Mouse (Mus musculus) MEL (cell line): Measurements from ENCODE around the gene Rbp2. TPM values are rescaled to one million over a fixed set of nuclear protein-coding genes. Genes with fewer than 3 reads are reported as not detected.

Experiments
- DNase-seq: peaks from one replicate; pipeline ENCODE4 v3.0.0; 2011; ENCODE audit warnings: low read depth, low spot score
- H3K27ac ChIP-seq: 2 replicates; pipeline ENCODE4 v1.5.1; 2012; ENCODE audit warnings: low read depth, mild to moderate bottlenecking, control low read depth, low read length, moderate library complexity; ENCODE audit not compliant: control insufficient read depth
- H3K27me3 ChIP-seq, 2 experiments: fragments of 150-350 bp in 1 of 2; sonication (generic) in 1 of 2; 2 replicates each; pipeline ENCODE4 v1.6.1; 2012; ENCODE audit warnings: low read length in 2 of 2, mild to moderate bottlenecking in 2 of 2, improper control_type of control experiment in 1 of 2, moderate library complexity in 1 of 2; ENCODE audit not compliant: insufficient read depth in 2 of 2, control insufficient read depth in 1 of 2
- H3K36me3 ChIP-seq, 2 experiments: 2 replicates each; pipeline ENCODE4 v1.6.1; 2012 to 2014; ENCODE audit warnings: low read length in 2 of 2, improper control_type of control experiment in 1 of 2, inconsistent platforms in 1 of 2, mild to moderate bottlenecking in 1 of 2; ENCODE audit not compliant: insufficient read depth in 2 of 2, control insufficient read depth in 1 of 2
- H3K4me1 ChIP-seq, 2 experiments: fragments of 150-350 bp in 1 of 2; sonication (generic) in 1 of 2; 2 replicates each; pipeline ENCODE4 v1.6.1; 2012; ENCODE audit warnings: low read length in 2 of 2, improper control_type of control experiment in 1 of 2, mild to moderate bottlenecking in 1 of 2; ENCODE audit not compliant: insufficient read depth in 2 of 2, control insufficient read depth in 1 of 2
- H3K4me3 ChIP-seq, 2 experiments: fragments of 150-350 bp in 1 of 2; sonication (generic) in 1 of 2; 2 replicates each; pipeline ENCODE4 v1.5.1; 2012; ENCODE audit warnings: low read depth in 2 of 2, low read length in 2 of 2, mild to moderate bottlenecking in 2 of 2, moderate library complexity in 2 of 2, control low read depth in 1 of 2, improper control_type of control experiment in 1 of 2; ENCODE audit not compliant: control insufficient read depth in 1 of 2, insufficient read depth in 1 of 2
- H3K79me2 ChIP-seq: 2 replicates; pipeline ENCODE4 v1.6.1; 2012; ENCODE audit warnings: mild to moderate bottlenecking, low read length, moderate library complexity; ENCODE audit not compliant: control insufficient read depth, poor library complexity, insufficient read depth
- H3K9ac ChIP-seq: 2 replicates; pipeline ENCODE4 v1.6.1; 2012; ENCODE audit warnings: low read depth, mild to moderate bottlenecking, control low read depth, low read length, moderate library complexity; ENCODE audit not compliant: control insufficient read depth, poor library complexity, severe bottlenecking
- H3K9me3 ChIP-seq: fragments of 150-350 bp; sonication (generic); replicated peaks from 2 replicates; pipeline ENCODE4 v1.6.1; 2012; ENCODE audit warnings: mild to moderate bottlenecking, low read length, improper control_type of control experiment, moderate library complexity; ENCODE audit not compliant: insufficient read depth
- CHD2 ChIP-seq: IDR thresholded peaks from 2 replicates; pipeline ENCODE4 v1.6.1; 2011; ENCODE audit warnings: low read length, improper control_type of control experiment
- CTCF ChIP-seq, 3 experiments: IDR thresholded peaks in 2 of 3; conservative IDR thresholded peaks in 1 of 3; 2 replicates each; pipeline ENCODE4 v1.5.1; 2011 to 2012; ENCODE audit warnings: low read length in 3 of 3, low read depth in 2 of 3, mild to moderate bottlenecking in 2 of 3, improper control_type of control experiment in 1 of 3, inconsistent platforms in 1 of 3, mixed read lengths in 1 of 3, moderate library complexity in 1 of 3; ENCODE audit not compliant: control insufficient read depth in 1 of 3, insufficient read depth in 1 of 3, poor library complexity in 1 of 3, severe bottlenecking in 1 of 3
- EP300 ChIP-seq, 2 experiments: IDR thresholded peaks; 2 replicates each; pipeline ENCODE4 v1.6.1; 2011; ENCODE audit warnings: improper control_type of control experiment in 2 of 2, low read length in 2 of 2, low read depth in 1 of 2, mild to moderate bottlenecking in 1 of 2
- JUND ChIP-seq: IDR thresholded peaks from 2 replicates; pipeline ENCODE4 v1.6.1; 2011; ENCODE audit warnings: low read depth, mild to moderate bottlenecking, improper control_type of control experiment, low read length
- MAFK ChIP-seq: IDR thresholded peaks from 2 replicates; pipeline ENCODE4 v1.6.1; 2011; ENCODE audit warnings: low read depth, mild to moderate bottlenecking, low read length, improper control_type of control experiment, borderline replicate concordance
- MAZ ChIP-seq: IDR thresholded peaks from 2 replicates; pipeline ENCODE4 v1.6.1; 2012; ENCODE audit warnings: low read depth, mild to moderate bottlenecking, inconsistent platforms, low read length, improper control_type of control experiment
- MEF2A ChIP-seq: IDR thresholded peaks from 2 replicates; pipeline ENCODE4 v1.6.1; 2014; ENCODE audit warnings: low read depth, mild to moderate bottlenecking, inconsistent platforms, low read length, improper control_type of control experiment; ENCODE audit not compliant: poor library complexity, insufficient replicate concordance, severe bottlenecking; ENCODE audit errors: extremely low read depth
- MYB ChIP-seq: IDR thresholded peaks from 2 replicates; pipeline ENCODE4 v1.6.1; 2011; ENCODE audit warnings: mild to moderate bottlenecking, low read depth, low read length, improper control_type of control experiment
- MYC ChIP-seq: IDR thresholded peaks from 2 replicates; pipeline ENCODE4 v1.6.1; 2011; ENCODE audit warnings: low read depth, mild to moderate bottlenecking, low read length, improper control_type of control experiment, moderate library complexity
- POLR2A ChIP-seq, 2 experiments: IDR thresholded peaks; 2 replicates each; pipeline ENCODE4 v1.6.1; 2011 to 2012; ENCODE audit warnings: low read length in 2 of 2, mild to moderate bottlenecking in 2 of 2, control low read depth in 1 of 2, improper control_type of control experiment in 1 of 2, low read depth in 1 of 2, moderate library complexity in 1 of 2; ENCODE audit not compliant: control insufficient read depth in 1 of 2, insufficient read depth in 1 of 2, poor library complexity in 1 of 2
- POLR2AphosphoS2 ChIP-seq: IDR thresholded peaks from 2 replicates; pipeline ENCODE4 v1.6.1; 2011; ENCODE audit warnings: low read length, improper control_type of control experiment
- RCOR1 ChIP-seq: IDR thresholded peaks from 2 replicates; pipeline ENCODE4 v1.6.1; 2012; ENCODE audit warnings: low read depth, mild to moderate bottlenecking, inconsistent platforms, low read length, improper control_type of control experiment
- SIN3A ChIP-seq: IDR thresholded peaks from 2 replicates; pipeline ENCODE4 v1.6.1; 2012; ENCODE audit warnings: low read length, improper control_type of control experiment, inconsistent platforms
- TAL1 ChIP-seq: IDR thresholded peaks from 2 replicates; pipeline ENCODE4 v1.6.1; 2012; ENCODE audit warnings: mild to moderate bottlenecking, inconsistent platforms, low read length, moderate library complexity, mixed read lengths
- TCF12 ChIP-seq: IDR thresholded peaks from 2 replicates; pipeline ENCODE4 v1.6.1; 2014; ENCODE audit warnings: low read depth, mild to moderate bottlenecking, inconsistent platforms, low read length, improper control_type of control experiment, moderate library complexity
- UBTF ChIP-seq: IDR thresholded peaks from 2 replicates; pipeline ENCODE4 v1.6.1; 2012; ENCODE audit warnings: low read depth, mild to moderate bottlenecking, inconsistent platforms, low read length, improper control_type of control experiment, moderate library complexity, borderline replicate concordance; ENCODE audit not compliant: insufficient read depth
- USF2 ChIP-seq, 2 experiments: IDR thresholded peaks; 2 replicates each; pipeline ENCODE4 v1.6.1; 2011 to 2012; ENCODE audit warnings: improper control_type of control experiment in 2 of 2, low read length in 2 of 2, borderline replicate concordance in 1 of 2, inconsistent platforms in 1 of 2, low read depth in 1 of 2, mild to moderate bottlenecking in 1 of 2; ENCODE audit not compliant: insufficient read depth in 1 of 2
- ZC3H11A ChIP-seq: IDR thresholded peaks from 2 replicates; pipeline ENCODE4 v1.6.1; 2012; ENCODE audit warnings: low read depth, mild to moderate bottlenecking, inconsistent platforms, low read length, improper control_type of control experiment
- ZKSCAN1 ChIP-seq: IDR thresholded peaks from 2 replicates; pipeline ENCODE4 v1.6.1; 2012; ENCODE audit warnings: low read depth, mild to moderate bottlenecking, inconsistent platforms, low read length, improper control_type of control experiment, moderate library complexity
- ZMIZ1 ChIP-seq: IDR thresholded peaks from 2 replicates; pipeline ENCODE4 v1.6.1; 2012; ENCODE audit warnings: low read depth, mild to moderate bottlenecking, inconsistent platforms, low read length, improper control_type of control experiment, moderate library complexity
- polyA plus RNA-seq, 2 experiments: library from polyadenylated mRNA; stranded (reverse) in 1 of 2; unstranded in 1 of 2; fragments of >175 nt in 1 of 2; fragments of >200 nt in 1 of 2; gene quantifications; 2 replicates each; pipeline versions ENCODE4 v1.2.1 to v1.2.4; 2012; ENCODE audit warnings: low replicate concordance in 2 of 2, low read depth in 1 of 2; ENCODE audit not compliant: insufficient read length in 2 of 2, insufficient read depth in 1 of 2, missing spikeins in 1 of 2
- total RNA-seq: library from RNA; depleted of rRNA; stranded (reverse); fragments of 300-350 nt; gene quantifications from 2 replicates; pipeline ENCODE4 v1.2.3, GENCODE M21; 2012

The Rbp2 gene
- total and polyA plus RNA-seq, 3 experiments = 0.11 TPM; not detected in 2

- no peaks in the 10 kb centered on the region for H3K9me3 ChIP-seq
- no peak overlapping the region for H3K4me3 ChIP-seq
- TF ChIP-seq TCF12 (no peak), MYC (no peak), RCOR1 (no peak), MEF2A (no peak), UBTF (no peak), MAZ (no peak), CHD2 (no peak), USF2 (IDR thresholded peaks at IDR 0.05; ENCODE audit: borderline replicate concordance in 1 of 2, insufficient read depth in 1 of 2, low read depth in 1 of 2, low read length in 2 of 2) (no peak), CTCF (IDR thresholded peaks at IDR 0.05 in 2 of 3, conservative IDR thresholded peaks at IDR 0.05 in 1 of 3; ENCODE audit: control insufficient read depth in 1 of 3, insufficient read depth in 1 of 3, low read depth in 2 of 3, low read length in 3 of 3, poor library complexity in 1 of 3, severe bottlenecking in 1 of 3) (no peak)
- no peak overlapping the region for H3K9ac ChIP-seq
- no peaks in the 10 kb centered on the region for H3K36me3 ChIP-seq
- H3K79me2 ChIP-seq = no peaks in the 10 kb centered on the region
- H3K4me1 ChIP-seq = no peaks in the 10 kb centered on the region
- DNase-seq = no peak
- no peak overlapping the region for H3K27ac ChIP-seq
- no peaks in the 10 kb centered on the region; a peak in 1 of 4 replicates for H3K27me3 ChIP-seq
Measured at GRCm38 (mm10) chr9:98466709-98467108, 19.2 kb upstream of the Rbp2 start.

- Histone ChIP-seq H3K27me3 (no peaks in the 10 kb centered on the region; a peak in 1 of 4 replicates), H3K36me3 (no peaks in the 10 kb centered on the region), H3K27ac (no peak overlapping the region), H3K9ac (no peak overlapping the region), H3K9me3 (no peaks in the 10 kb centered on the region), H3K4me3 (no peak overlapping the region), H3K4me1 (no peaks in the 10 kb centered on the region), H3K79me2 (no peaks in the 10 kb centered on the region)
- no peak for DNase-seq
- TF ChIP-seq CTCF (IDR thresholded peaks at IDR 0.05 in 2 of 3, conservative IDR thresholded peaks at IDR 0.05 in 1 of 3; ENCODE audit: control insufficient read depth in 1 of 3, insufficient read depth in 1 of 3, low read depth in 2 of 3, low read length in 3 of 3, poor library complexity in 1 of 3, severe bottlenecking in 1 of 3) (no peak), SIN3A (no peak), TAL1 (no peak), ZKSCAN1 (no peak), MAZ (no peak), CHD2 (no peak), UBTF (no peak), EP300 (IDR thresholded peaks at IDR 0.05; ENCODE audit: low read depth in 1 of 2, low read length in 2 of 2) (no peak), POLR2A (IDR thresholded peaks at IDR 0.05; ENCODE audit: control insufficient read depth in 1 of 2, insufficient read depth in 1 of 2, low read depth in 1 of 2, low read length in 2 of 2, poor library complexity in 1 of 2) (no peak), MYB (no peak), POLR2AphosphoS2 (no peak), ZMIZ1 (no peak), ZC3H11A (no peak), JUND (no peak), MAFK (no peak)
Measured at GRCm38 (mm10) chr9:98480172-98480749, 5.7 kb upstream of the Rbp2 start.
